Comparison of ENCODE assay signal across 8 mouse cellular contexts in the genomic region with DNA sequence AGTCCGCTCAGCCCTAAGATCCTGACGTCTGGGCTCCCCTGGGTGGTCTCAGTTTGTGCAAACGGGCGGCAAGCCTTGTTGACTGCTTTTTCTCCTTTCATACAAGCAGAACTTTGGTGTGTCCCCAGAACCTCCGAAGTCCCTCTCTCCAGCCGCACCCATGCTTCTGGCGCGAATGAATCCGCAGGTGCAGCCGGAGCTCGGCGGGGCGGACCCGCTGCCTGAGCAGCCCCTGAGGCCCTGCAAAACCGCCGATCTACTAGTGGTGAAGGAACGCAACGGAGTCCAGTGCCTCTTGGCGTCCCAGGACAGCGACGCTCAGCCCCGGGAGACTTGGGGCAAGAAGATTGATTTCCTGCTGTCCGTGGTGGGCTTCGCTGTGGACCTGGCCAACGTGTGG. TPM values are rescaled to one million over a fixed set of nuclear protein-coding genes. Genes with fewer than 3 reads are reported as not detected.
DNase-seq lines count a peak whose midpoint lies in the region; ATAC-seq lines count a peak whose summit lies in the region.
"Had no signal": no experiment of that assay in that cellular context is flagged by ENCODE, and none has a peak within 500 bp of the region (broad histone marks: within the 10 kb centered on the region; RNA-seq: fewer than 3 reads in every experiment).

No protein-coding gene starts in this region.

- peak overlapping the region; percentile 39 for H3K4me3 ChIP-seq in lung, embryonic 15.5 days
- H3K4me3 ChIP-seq in forebrain, embryonic 10.5 days: peak overlapping the region; percentile 55
- peak overlapping the region; percentile 39; the same call in 1 of the 2 replicates for H3K4me3 ChIP-seq in intestine, embryonic 16.5 days (ENCODE audit: low read length)
- H3K4me3 ChIP-seq in stomach, embryonic 15.5 days (replicated peaks): peak overlapping the region; percentile 32
- H3K4me3 ChIP-seq: liver, embryonic 15.5 days had no signal

- H3K27ac ChIP-seq in lung, embryonic 15.5 days: no peak overlapping the region
- no peak overlapping the region for H3K27ac ChIP-seq in forebrain, embryonic 10.5 days
- H3K27ac ChIP-seq in intestine, embryonic 16.5 days (ENCODE audit: low read length): no peak overlapping the region
- H3K27ac ChIP-seq in stomach, embryonic 15.5 days: no peak overlapping the region
- H3K27ac ChIP-seq: liver, embryonic 15.5 days had no signal

- under 1% methylated on average over 25 of the region's 25 CpGs for WGBS in lung, embryonic 15.5 days
- WGBS in forebrain, embryonic 10.5 days: 1% methylated on average over 25 of the region's 25 CpGs
- 2% methylated on average over 25 of the region's 25 CpGs for whole genome bisulfite sequencing in intestine, embryonic 16.5 days
- WGBS in stomach, embryonic 15.5 days: 2% methylated on average over 25 of the region's 25 CpGs

- no peak overlapping the region for H3K9ac ChIP-seq in lung, embryonic 15.5 days
- no peak overlapping the region for H3K9ac ChIP-seq in intestine, embryonic 16.5 days (ENCODE audit: low read depth, low read length)
- no peak overlapping the region for H3K9ac ChIP-seq in stomach, embryonic 15.5 days
- H3K9ac ChIP-seq: liver, embryonic 15.5 days had no signal

- peaks cover 13% of the 10 kb centered on the region for H3K4me1 ChIP-seq in lung, embryonic 15.5 days
- peaks cover 15% of the 10 kb centered on the region for H3K4me1 ChIP-seq in forebrain, embryonic 10.5 days
- H3K4me1 ChIP-seq in intestine, embryonic 16.5 days (ENCODE audit: control insufficient read depth, insufficient read depth, low read length): peaks cover 8% of the 10 kb centered on the region
- no peaks in the 10 kb centered on the region for H3K4me1 ChIP-seq in stomach, embryonic 15.5 days
- H3K4me1 ChIP-seq: liver, embryonic 15.5 days had no signal

- no peaks in the 10 kb centered on the region for H3K36me3 ChIP-seq in lung, embryonic 15.5 days
- H3K36me3 ChIP-seq in forebrain, embryonic 10.5 days (replicated peaks): no peaks in the 10 kb centered on the region
- H3K36me3 ChIP-seq in intestine, embryonic 16.5 days (ENCODE audit: control insufficient read depth, insufficient read depth, low read length): no peaks in the 10 kb centered on the region
- no peaks in the 10 kb centered on the region for H3K36me3 ChIP-seq in stomach, embryonic 15.5 days
- H3K36me3 ChIP-seq: liver, embryonic 15.5 days had no signal

- ATAC-seq in lung, embryonic 15.5 days (ENCODE audit: borderline replicate concordance, extremely low read depth, low FRiP score, low TSS enrichment): no peak
- ATAC-seq in intestine, embryonic 16.5 days: no peak
- no peak for ATAC-seq in stomach, embryonic 15.5 days (ENCODE audit: insufficient read depth, low FRiP score, low read depth)

- peaks cover 66% of the 10 kb centered on the region for H3K27me3 ChIP-seq in lung, embryonic 15.5 days
- peaks cover 74% of the 10 kb centered on the region for H3K27me3 ChIP-seq in forebrain, embryonic 10.5 days (ENCODE audit: poor library complexity, severe bottlenecking)
- H3K27me3 ChIP-seq in intestine, embryonic 16.5 days (replicated peaks; ENCODE audit: control insufficient read depth, insufficient read depth, low read length): peaks cover 31% of the 10 kb centered on the region
- H3K27me3 ChIP-seq in stomach, embryonic 15.5 days (replicated peaks): peaks cover 58% of the 10 kb centered on the region

- H3K4me2 ChIP-seq in lung, embryonic 15.5 days: peak overlapping the region; percentile 87
- peak overlapping the region; percentile 59 for H3K4me2 ChIP-seq in intestine, embryonic 16.5 days (ENCODE audit: low read depth, low read length)
- H3K4me2 ChIP-seq in stomach, embryonic 15.5 days: peak overlapping the region; percentile 72
- H3K4me2 ChIP-seq: liver, embryonic 15.5 days had no signal

- no peak for DNase-seq in lung, postnatal 14 days
- DNase-seq in forebrain, embryonic 10.5 days (ENCODE audit: extremely low spot score, low spot score): no peak
- no peak for DNase-seq in left cerebral cortex, adult 18-20 months (ENCODE audit: low spot score in 2 of 2)
- DNase-seq in B cell, adult 2 months: no peak

- no peaks in the 10 kb centered on the region for H3K9me3 ChIP-seq in lung, embryonic 15.5 days
- no peaks in the 10 kb centered on the region for H3K9me3 ChIP-seq in forebrain, embryonic 10.5 days
- no peaks in the 10 kb centered on the region for H3K9me3 ChIP-seq in intestine, embryonic 16.5 days (ENCODE audit: control insufficient read depth, low read length)
- H3K9me3 ChIP-seq in stomach, embryonic 15.5 days: no peaks in the 10 kb centered on the region
- H3K9me3 ChIP-seq: liver, embryonic 15.5 days had no signal

RNA-seq across cellular contexts. Expression of a gene that starts 1.2 kb away (rescaled TPM):
- polyA plus RNA-seq in lung, embryonic 15.5 days (2015; fragmentation: Nextera tagmentation; extraction: Ambion mirVana): 0.25 and 0.72 TPM in 2 replicates
- 0.02 TPM in 1 of 2 replicates, not detected in the other for polyA plus RNA-seq in forebrain, embryonic 10.5 days (2016; fragmentation: Nextera tagmentation; extraction: Ambion mirVana)
- 0.23 and 0.31 TPM in 2 replicates for polyA plus RNA-seq in intestine, embryonic 16.5 days (2015; fragmentation: Nextera tagmentation; extraction: Ambion mirVana)
- polyA plus RNA-seq in stomach, embryonic 15.5 days (2015; fragmentation: Nextera tagmentation; extraction: Ambion mirVana): 0.27 and 0.77 TPM in 2 replicates
- total RNA-seq in left cerebral cortex, adult 18-20 months (2021): under 1 TPM; 0.07 to 0.14 TPM

RNA-seq across cellular contexts. Expression of a gene that starts 59.9 kb away (rescaled TPM):
- 0.21 and 0.40 TPM in 2 replicates for polyA plus RNA-seq in lung, embryonic 15.5 days (2015; fragmentation: Nextera tagmentation; extraction: Ambion mirVana)
- 0.19 TPM in 1 of 2 replicates, not detected in the other for polyA plus RNA-seq in forebrain, embryonic 10.5 days (2016; fragmentation: Nextera tagmentation; extraction: Ambion mirVana)
- not detected in 2 replicates for polyA plus RNA-seq in intestine, embryonic 16.5 days (2015; fragmentation: Nextera tagmentation; extraction: Ambion mirVana)
- 3.8 and 7.5 TPM in 2 replicates for polyA plus RNA-seq in stomach, embryonic 15.5 days (2015; fragmentation: Nextera tagmentation; extraction: Ambion mirVana)
- 1 to 10 TPM in 1 of 2 experiments, not detected in 1; 1.4 TPM for total RNA-seq in left cerebral cortex, adult 18-20 months (2021)
